Mouse (Mus musculus) midbrain, embryonic 16.5 days (tissue): Measurements from ENCODE around the gene B3galnt2. TPM values are rescaled to one million over a fixed set of nuclear protein-coding genes. Genes with fewer than 3 reads are reported as not detected.
A peak's percentile ranks its signal among the peaks of the same experiment; 100 is the strongest.

Experiments used
- ATAC-seq: fragments of 200-750 bp; cut with Nextera tagmentation; 2 replicates; pipeline ENCODE4 v1.8.0; 2017; ENCODE audit warnings: moderate TSS enrichment
- H3K27ac ChIP-seq: fragments of 300-500 bp; sonication (generic); 2 replicates; pipeline ENCODE4 v1.5.1; 2014; ENCODE audit warnings: mild to moderate bottlenecking, low read length, mixed read lengths
- H3K27me3 ChIP-seq: fragments of 300-500 bp; sonication (generic); 2 replicates; pipeline ENCODE4 v1.6.1; 2014; ENCODE audit warnings: low read depth, low read length, mixed read lengths; ENCODE audit not compliant: control insufficient read depth, insufficient read depth
- H3K36me3 ChIP-seq: fragments of 300-500 bp; sonication (generic); 2 replicates; pipeline ENCODE4 v1.6.1; 2014; ENCODE audit warnings: mild to moderate bottlenecking, low read length, moderate library complexity, mixed read lengths; ENCODE audit not compliant: control insufficient read depth, insufficient read depth
- H3K4me1 ChIP-seq: fragments of 300-500 bp; sonication (generic); 2 replicates; pipeline ENCODE4 v1.6.1; 2014; ENCODE audit warnings: mild to moderate bottlenecking, low read length, mixed read lengths; ENCODE audit not compliant: control insufficient read depth, insufficient read depth
- H3K4me2 ChIP-seq: fragments of 300-500 bp; sonication (generic); 2 replicates; pipeline ENCODE4 v1.6.1; 2014; ENCODE audit warnings: mild to moderate bottlenecking, low read length, mixed read lengths
- H3K4me3 ChIP-seq: fragments of 300-500 bp; sonication (generic); 2 replicates; pipeline ENCODE4 v1.5.1; 2014; ENCODE audit warnings: low read depth, mild to moderate bottlenecking, low read length, moderate library complexity, mixed read lengths
- H3K9ac ChIP-seq: fragments of 300-500 bp; sonication (generic); 2 replicates; pipeline ENCODE4 v1.6.1; 2014; ENCODE audit warnings: low read depth, low read length, mixed read lengths
- H3K9me3 ChIP-seq: fragments of 300-500 bp; sonication (generic); replicated peaks from 2 replicates; pipeline ENCODE4 v1.6.1; 2014; ENCODE audit warnings: mild to moderate bottlenecking, low read length, mixed read lengths; ENCODE audit not compliant: control insufficient read depth, poor library complexity, severe bottlenecking
- WGBS: fragments of 180-500 bp; shearing (Covaris S2); extraction: QIAGEN DNeasy Blood & Tissue Kit; methylation state at CpG from one replicate; pipeline ENCODE4 v1.1.7; 2014; 5-methylcytosine and 5-hydroxymethylcytosine counted together
- polyA plus RNA-seq: library from polyadenylated mRNA; unstranded; fragments of >200 nt; fragmentation: Nextera tagmentation; extraction: Ambion mirVana; gene quantifications from 2 replicates; pipeline ENCODE4 v1.2.1, GENCODE M21; 2015

B3galnt2 gene
- polyA plus RNA-seq, 1 experiment from 2014 or later, result 18.6 TPM

- H3K27me3 ChIP-seq, result no peaks in the 10 kb centered on the region
- H3K9me3 ChIP-seq, result no peaks in the 10 kb centered on the region
- H3K36me3 ChIP-seq, result no peaks in the 10 kb centered on the region
- no peak overlapping the region for H3K4me3 ChIP-seq
- WGBS, result 95% methylated on average over 11 of the region's 11 CpGs
- H3K4me2 ChIP-seq, result no peak overlapping the region
- no peak overlapping the region for H3K9ac ChIP-seq
- no peak overlapping the region for H3K27ac ChIP-seq
- peaks cover 16% of the 10 kb centered on the region for H3K4me1 ChIP-seq
- no peak for ATAC-seq
Measured at GRCm38 (mm10) chr13:14035875-14036630, 81.8 kb downstream of the B3galnt2 start.

GRCm38 (mm10) chr13:14038911-14039291 lies 84.6 kb downstream of the B3galnt2 start:
- no peaks in the 10 kb centered on the region for H3K36me3 ChIP-seq
- H3K4me3 ChIP-seq, result peak overlapping the region; percentile 72
- H3K4me1 ChIP-seq, result peaks cover 16% of the 10 kb centered on the region
- ATAC-seq, result peak; percentile 81
- H3K9ac ChIP-seq, result peak overlapping the region; percentile 86
- no peaks in the 10 kb centered on the region for H3K9me3 ChIP-seq
- H3K4me2 ChIP-seq, result peak overlapping the region; percentile 72
- H3K27me3 ChIP-seq, result no peaks in the 10 kb centered on the region
- 0% methylated on average over 8 of the region's 8 CpGs for WGBS
- peak overlapping the region; percentile 99 for H3K27ac ChIP-seq

GRCm38 (mm10) chr13:14039292-14039965 lies 85.2 kb downstream of the B3galnt2 start, which contains the start of gene Tbce:
Gene Tbce (minus strand): TSS chr13:14039638.
- WGBS, result 1% methylated on average over 35 of the region's 35 CpGs
- ATAC-seq, result peak; percentile 98
- Histone ChIP-seq H3K9ac (peak within 1 kb of the TSS; percentile 86), H3K36me3 (no peaks in the 10 kb centered on the region), H3K4me2 (peak within 1 kb of the TSS; percentile 72), H3K4me1 (peaks cover 16% of the 10 kb centered on the region), H3K9me3 (no peaks in the 10 kb centered on the region), H3K4me3 (peak within 1 kb of the TSS; percentile 72), H3K27ac (peak within 1 kb of the TSS; percentile 99), H3K27me3 (no peaks in the 10 kb centered on the region)

GRCm38 (mm10) chr13:14040186-14040585 lies 85.9 kb downstream of the B3galnt2 start:
- Histone ChIP-seq H3K36me3 (no peaks in the 10 kb centered on the region), H3K9ac (peak overlapping the region; percentile 48; the same call in 1 of the 2 replicates), H3K4me1 (peaks cover 16% of the 10 kb centered on the region), H3K4me3 (peak overlapping the region; percentile 72), H3K9me3 (no peaks in the 10 kb centered on the region), H3K27me3 (no peaks in the 10 kb centered on the region), H3K27ac (0 out of 2 replicates have a peak overlapping the region, but pooled peaks have one; percentile 28), H3K4me2 (peak overlapping the region; percentile 72)
- WGBS, result 63% methylated on average over 5 of the region's 5 CpGs
- ATAC-seq, result no peak

GRCm38 (mm10) chr13:14043851-14044250 lies 89.6 kb downstream of the B3galnt2 start:
- Histone ChIP-seq H3K36me3 (peaks cover 4% of the 10 kb centered on the region; the same call in 1 of the 2 replicates), H3K4me2 (no peak overlapping the region)

GRCm38 (mm10) chr13:14044521-14044920 lies 90.3 kb downstream of the B3galnt2 start:
- Histone ChIP-seq H3K9ac (no peak overlapping the region), H3K4me2 (no peak overlapping the region), H3K4me3 (no peak overlapping the region), H3K4me1 (peaks cover 6% of the 10 kb centered on the region), H3K36me3 (peaks cover 7% of the 10 kb centered on the region; the same call in 1 of the 2 replicates), H3K27ac (no peak overlapping the region), H3K9me3 (no peaks in the 10 kb centered on the region), H3K27me3 (no peaks in the 10 kb centered on the region)
- no peak for ATAC-seq
- WGBS, result 74% methylated on average over 2 of the region's 2 CpGs

More at GRCm38 (mm10) chr13:14043851-14044250, 89.6 kb downstream of the B3galnt2 start:
- ATAC-seq, result no peak
- Histone ChIP-seq H3K9me3 (no peaks in the 10 kb centered on the region), H3K27me3 (no peaks in the 10 kb centered on the region), H3K4me1 (peaks cover 6% of the 10 kb centered on the region), H3K27ac (no peak overlapping the region), H3K9ac (no peak overlapping the region), H3K4me3 (no peak overlapping the region)

Other genes starting within 250 kb of the B3galnt2 start
- 68.8 and 103 TPM in 2 replicates for gene Gng4, start 170.4 kb upstream of the B3galnt2 start, polyA plus RNA-seq
- 106 TPM in 2 replicates for gene Tbce, start 85.2 kb downstream of the B3galnt2 start, polyA plus RNA-seq
- gene Arid4b, start 108.8 kb downstream of the B3galnt2 start, polyA plus RNA-seq, result 80.9 and 89.7 TPM in 2 replicates
- gene Ggps1, start 109.0 kb downstream of the B3galnt2 start, polyA plus RNA-seq, result 80.6 and 81.0 TPM in 2 replicates